Mouse (Mus musculus) liver, postnatal 0 days (tissue): ENCODE measurements around the gene Mapkap1.

Experiments used
- CTCF ChIP-seq: sonication (generic); IDR thresholded peaks from 2 replicates; pipeline ENCODE4 v1.5.1; 2016; ENCODE audit warnings: antibody characterized with exemption, low read depth
- EP300 ChIP-seq: IDR thresholded peaks from 2 replicates; pipeline ENCODE4 v1.6.1; 2016; ENCODE audit warnings: antibody characterized with exemption, low read depth, mild to moderate bottlenecking

DNA sequence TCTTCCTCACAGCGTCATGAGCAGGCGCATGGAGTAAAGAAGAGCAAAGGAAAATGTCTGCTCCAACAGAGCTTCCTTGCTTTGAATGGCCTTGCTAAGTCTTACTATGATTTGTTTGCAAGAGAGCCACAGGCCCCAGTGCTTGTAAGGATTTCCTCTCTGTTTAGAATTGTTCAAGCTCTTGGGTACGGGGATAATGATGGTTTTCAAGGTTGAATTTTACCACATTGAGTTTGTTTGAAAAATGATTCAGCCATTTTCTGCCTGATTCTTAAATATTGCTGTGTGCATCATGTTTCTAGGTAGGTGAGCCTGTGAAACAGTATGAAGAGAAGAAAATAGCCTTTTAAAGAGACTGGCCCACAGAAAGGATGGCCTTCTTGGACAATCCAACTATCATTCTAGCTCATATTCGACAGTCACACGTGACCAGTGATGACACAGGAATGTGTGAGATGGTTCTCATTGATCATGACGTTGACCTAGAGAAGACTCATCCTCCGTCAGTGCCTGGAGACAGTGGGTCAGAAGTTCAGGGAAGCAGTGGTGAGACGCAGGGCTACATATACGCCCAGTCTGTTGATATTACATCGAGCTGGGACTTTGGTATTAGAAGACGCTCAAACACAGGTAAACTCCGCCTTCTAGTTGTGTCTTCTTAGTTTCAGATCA is 25.3 kb downstream of the Mapkap1 start:
- no peak for TF ChIP-seq CTCF
- no peak for TF ChIP-seq EP300
